Mouse (Mus musculus) forebrain, embryonic 14.5 days (tissue): ENCODE measurements around the gene Washc2. TPM values are rescaled to one million over a fixed set of nuclear protein-coding genes. Genes with fewer than 3 reads are reported as not detected.
"Not testable (repeated sequence)": the region's sequence is repeated elsewhere in the genome, so short reads cannot be mapped to it uniquely, and the experiment has no call there.

Experiments used
- ATAC-seq: fragments of 200-750 bp; cut with Nextera tagmentation; 2 replicates; pipeline ENCODE4 v1.8.0; 2017; ENCODE audit warnings: mild to moderate bottlenecking, moderate library complexity
- DNase-seq: peaks from one replicate; pipeline ENCODE4 v3.0.0-alpha.2; 2015; ENCODE audit warnings: low spot score
- H3K27ac ChIP-seq: fragments of 300-500 bp; sonication (generic); 2 replicates; pipeline ENCODE4 v1.5.1; 2014; ENCODE audit warnings: low read depth, mild to moderate bottlenecking, control low read depth, low read length, moderate library complexity
- H3K27me3 ChIP-seq: fragments of 300-500 bp; sonication (generic); replicated peaks from 2 replicates; pipeline ENCODE4 v1.6.1; 2014; ENCODE audit warnings: low read length, control low read depth, mixed read lengths; ENCODE audit not compliant: control insufficient read depth, insufficient read depth
- H3K36me3 ChIP-seq: fragments of 300-500 bp; sonication (generic); 2 replicates; pipeline ENCODE4 v1.6.1; 2014; ENCODE audit warnings: low read length, control low read depth; ENCODE audit not compliant: control insufficient read depth, insufficient read depth
- H3K4me1 ChIP-seq: fragments of 300-500 bp; sonication (generic); 2 replicates; pipeline ENCODE4 v1.6.1; 2014; ENCODE audit warnings: antibody characterized with exemption, low read length, control low read depth; ENCODE audit not compliant: control insufficient read depth, insufficient read depth
- H3K4me2 ChIP-seq: fragments of 300-500 bp; sonication (generic); 2 replicates; pipeline ENCODE4 v1.6.1; 2014; ENCODE audit warnings: mild to moderate bottlenecking, control low read depth, low read length
- H3K4me3 ChIP-seq: fragments of 300-500 bp; sonication (generic); 2 replicates; pipeline ENCODE4 v1.5.1; 2014; ENCODE audit warnings: low read depth, low read length, control low read depth
- H3K9ac ChIP-seq: fragments of 300-500 bp; sonication (generic); 2 replicates; pipeline ENCODE4 v1.6.1; 2014; ENCODE audit warnings: mild to moderate bottlenecking, low read length, control low read depth, moderate library complexity
- H3K9me3 ChIP-seq: fragments of 300-500 bp; sonication (generic); replicated peaks from 2 replicates; pipeline ENCODE4 v1.6.1; 2016; ENCODE audit warnings: low read length, control low read depth, mixed read lengths; ENCODE audit not compliant: control insufficient read depth
- WGBS: fragments of 180-500 bp; shearing (Covaris S2); extraction: QIAGEN DNeasy Blood & Tissue Kit; methylation state at CpG from one replicate; pipeline ENCODE4 v1.1.7; 2014; 5-methylcytosine and 5-hydroxymethylcytosine counted together
- polyA plus RNA-seq: library from polyadenylated mRNA; unstranded; fragments of >200 nt; fragmentation: Nextera tagmentation; extraction: Ambion mirVana; gene quantifications from 2 replicates; pipeline ENCODE4 v1.2.1, GENCODE M21; 2014

The Washc2 gene
- polyA plus RNA-seq, result 37.9 and 45.2 TPM in 2 replicates

GRCm38 (mm10) chr6:116207729-116208534, at the start of gene Washc2:
Gene Washc2, plus strand, starts transcription at chr6:116208038.
- ATAC-seq (peak; percentile 99), DNase-seq (peak; percentile 98)
- under 1% methylated on average over 51 of the region's 51 CpGs for WGBS
- Histone ChIP-seq H3K4me1 (peaks cover 7% of the 10 kb centered on the region), H3K4me3 (peak within 1 kb of the TSS; percentile 79), H3K27ac (peak within 1 kb of the TSS; percentile 58), H3K4me2 (peak within 1 kb of the TSS; percentile 88), H3K36me3 (peaks cover 15% of the 10 kb centered on the region; the same call in 1 of the 2 replicates), H3K9me3 (no peaks in the 10 kb centered on the region), H3K9ac (peak within 1 kb of the TSS; percentile 82), H3K27me3 (no peaks in the 10 kb centered on the region)

- Histone ChIP-seq H3K4me1 (no peaks in the 10 kb centered on the region), H3K27me3 (no peaks in the 10 kb centered on the region), H3K4me2 (no peak overlapping the region), H3K27ac (no peak overlapping the region), H3K36me3 (peaks cover 6% of the 10 kb centered on the region), H3K4me3 (no peak overlapping the region), H3K9ac (no peak overlapping the region), H3K9me3 (no peaks in the 10 kb centered on the region)
- DNase-seq (no peak), ATAC-seq (no peak)
- WGBS, result 84% methylated on average over 1 of the region's 1 CpGs
Measured at GRCm38 (mm10) chr6:116166383-116166782, 41.5 kb upstream of the Washc2 start.

- WGBS, result 77% methylated on average over 37 of the region's 37 CpGs
Measured at GRCm38 (mm10) chr6:116173511-116174099, 34.2 kb upstream of the Washc2 start.

GRCm38 (mm10) chr6:116178376-116178775, 29.5 kb upstream of the Washc2 start:
- Histone ChIP-seq H3K36me3 (no peaks in the 10 kb centered on the region), H3K4me3 (no peak overlapping the region), H3K9ac (no peak overlapping the region), H3K4me1 (no peaks in the 10 kb centered on the region), H3K9me3 (no peaks in the 10 kb centered on the region), H3K27me3 (no peaks in the 10 kb centered on the region), H3K4me2 (no peak overlapping the region), H3K27ac (no peak overlapping the region)
- ATAC-seq (no peak), DNase-seq (no peak)
- WGBS, result 96% methylated on average over 2 of the region's 2 CpGs

More at GRCm38 (mm10) chr6:116173511-116174099, 34.2 kb upstream of the Washc2 start:
- not testable (repeated sequence) for H3K36me3 ChIP-seq, DNase-seq, H3K27me3 ChIP-seq, H3K4me1 ChIP-seq, H3K9ac ChIP-seq, ATAC-seq, H3K27ac ChIP-seq, H3K4me3 ChIP-seq, H3K9me3 ChIP-seq, H3K4me2 ChIP-seq

- H3K4me3 ChIP-seq, result no peak overlapping the region
- 76% methylated on average over 3 of the region's 3 CpGs for WGBS
- H3K4me2 ChIP-seq, result no peak overlapping the region
- no peak overlapping the region for H3K27ac ChIP-seq
- no peaks in the 10 kb centered on the region for H3K27me3 ChIP-seq
- H3K9ac ChIP-seq, result no peak overlapping the region
- ATAC-seq, result no peak
- H3K4me1 ChIP-seq, result no peaks in the 10 kb centered on the region
- H3K9me3 ChIP-seq, result no peaks in the 10 kb centered on the region
- H3K36me3 ChIP-seq, result peaks cover 2% of the 10 kb centered on the region; the same call in 1 of the 2 replicates
- DNase-seq, result no peak
Measured at GRCm38 (mm10) chr6:116180731-116181130, 27.1 kb upstream of the Washc2 start.

- Histone ChIP-seq H3K36me3 (peaks cover 2% of the 10 kb centered on the region; the same call in 1 of the 2 replicates), H3K9me3 (no peaks in the 10 kb centered on the region), H3K9ac (no peak overlapping the region), H3K27me3 (no peaks in the 10 kb centered on the region), H3K4me2 (no peak overlapping the region), H3K27ac (no peak overlapping the region), H3K4me3 (no peak overlapping the region), H3K4me1 (no peaks in the 10 kb centered on the region)
- ATAC-seq (no peak), DNase-seq (no peak)
- WGBS, result 78% methylated on average over 5 of the region's 5 CpGs
Measured at GRCm38 (mm10) chr6:116183509-116183908, 24.3 kb upstream of the Washc2 start.

GRCm38 (mm10) chr6:116186485-116186884, 21.4 kb upstream of the Washc2 start:
- H3K9ac ChIP-seq, result no peak overlapping the region
- no peak overlapping the region for H3K27ac ChIP-seq
- ATAC-seq (no peak), DNase-seq (no peak)
- H3K4me1 ChIP-seq, result peaks cover 10% of the 10 kb centered on the region
- H3K4me3 ChIP-seq, result no peak overlapping the region
- H3K4me2 ChIP-seq, result no peak overlapping the region
- H3K9me3 ChIP-seq, result no peaks in the 10 kb centered on the region
- 42% methylated on average over 2 of the region's 2 CpGs for WGBS
- peaks cover 2% of the 10 kb centered on the region; the same call in 1 of the 2 replicates for H3K36me3 ChIP-seq
- H3K27me3 ChIP-seq, result no peaks in the 10 kb centered on the region

- H3K27me3 ChIP-seq, result no peaks in the 10 kb centered on the region
- H3K36me3 ChIP-seq, result peaks cover 2% of the 10 kb centered on the region; the same call in 1 of the 2 replicates
- H3K9me3 ChIP-seq, result no peaks in the 10 kb centered on the region
- no peak for ATAC-seq
- no peak overlapping the region for H3K9ac ChIP-seq
- H3K4me2 ChIP-seq, result no peak overlapping the region
- no peak overlapping the region for H3K4me3 ChIP-seq
- WGBS, result 97% methylated on average over 1 of the region's 1 CpGs
- H3K4me1 ChIP-seq, result peaks cover 18% of the 10 kb centered on the region
- no peak overlapping the region for H3K27ac ChIP-seq
- no peak for DNase-seq
Measured at GRCm38 (mm10) chr6:116189417-116189816, 18.4 kb upstream of the Washc2 start.
